Mouse (Mus musculus) kidney, postnatal 25 days (tissue): ENCODE data around the gene Map2k7.
A peak's percentile ranks its signal among the peaks of the same experiment; 100 is the strongest.

Experiments used
- DNase-seq, 2 experiments: peaks; one replicate each; pipeline ENCODE4 v3.0.0; 2021; ENCODE audit warnings: mixed read lengths in 2 of 2

The Map2k7 gene

GRCm38 (mm10) chr8:4259125-4259804, 20.7 kb downstream of the Map2k7 start, which contains the start of gene Ctxn1:
Gene Ctxn1 (minus strand): TSS chr8:4259274.
- DNase-seq = peak; percentile 98

DNA sequence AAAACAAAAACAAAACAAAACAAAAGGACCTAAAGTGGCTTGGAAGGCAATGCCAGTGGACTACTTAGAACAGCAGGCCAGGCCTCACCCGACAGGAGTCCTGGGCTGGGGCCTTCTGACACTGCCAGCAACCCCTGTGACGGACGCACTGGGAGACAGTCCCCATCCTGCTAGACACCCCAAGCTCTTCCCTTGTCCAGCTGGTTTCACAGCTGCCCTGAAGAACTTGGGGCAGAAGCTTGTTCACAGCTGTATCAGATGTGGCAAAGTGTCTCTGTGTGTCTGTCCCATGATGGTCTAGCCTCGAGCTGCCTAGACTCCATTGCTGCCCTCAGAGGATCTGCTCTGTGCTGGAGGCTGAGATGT, 21.2 kb downstream of the Map2k7 start:
- DNase-seq = no peak

DNA sequence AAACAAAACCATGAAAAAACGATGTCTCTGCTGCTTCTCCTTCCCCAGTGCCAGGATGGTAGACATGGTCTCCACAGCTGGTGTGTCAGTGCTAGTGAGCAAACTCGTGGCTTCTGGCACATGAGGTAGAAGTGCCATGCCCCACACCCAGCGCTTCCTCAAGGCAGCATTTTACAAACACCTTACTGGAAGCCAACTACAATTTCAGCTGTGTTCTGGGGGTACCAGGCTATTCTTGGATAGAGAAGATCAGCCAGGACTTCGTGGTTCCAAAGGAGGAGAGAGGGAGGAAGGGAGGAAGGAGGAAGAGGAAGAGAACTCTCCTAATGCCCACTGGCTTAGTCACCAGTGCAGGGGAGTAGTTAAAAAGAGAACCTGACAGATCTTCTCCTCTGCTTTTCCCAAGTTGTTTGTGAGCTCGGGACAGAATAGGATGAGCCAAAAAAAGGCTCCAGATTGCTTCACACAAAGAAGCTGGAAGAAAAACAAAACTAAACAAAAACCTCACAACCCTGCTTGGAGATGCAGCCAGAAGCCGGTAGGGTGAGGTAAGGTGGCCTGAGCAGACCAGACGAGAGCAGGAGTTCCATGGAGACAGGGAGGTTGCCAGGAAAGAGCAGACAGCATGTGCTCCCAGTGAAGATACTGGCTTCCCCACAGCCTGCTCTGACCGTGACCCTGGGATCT, 24.7 kb downstream of the Map2k7 start:
- DNase-seq = no peak

- DNase-seq = no peak
Measured at GRCm38 (mm10) chr8:4265160-4265914, 26.8 kb downstream of the Map2k7 start.

GRCm38 (mm10) chr8:4267627-4268026, 29.1 kb downstream of the Map2k7 start:
- no peak for DNase-seq

- no peak for DNase-seq
Measured at GRCm38 (mm10) chr8:4269609-4270008, 31.1 kb downstream of the Map2k7 start.

- peak; percentile 97 to 99 for DNase-seq
Measured at GRCm38 (mm10) chr8:4275275-4276110, 37.0 kb downstream of the Map2k7 start, which contains the start of gene Timm44. Gene Timm44 (minus strand): TSS chr8:4275913.

DNA sequence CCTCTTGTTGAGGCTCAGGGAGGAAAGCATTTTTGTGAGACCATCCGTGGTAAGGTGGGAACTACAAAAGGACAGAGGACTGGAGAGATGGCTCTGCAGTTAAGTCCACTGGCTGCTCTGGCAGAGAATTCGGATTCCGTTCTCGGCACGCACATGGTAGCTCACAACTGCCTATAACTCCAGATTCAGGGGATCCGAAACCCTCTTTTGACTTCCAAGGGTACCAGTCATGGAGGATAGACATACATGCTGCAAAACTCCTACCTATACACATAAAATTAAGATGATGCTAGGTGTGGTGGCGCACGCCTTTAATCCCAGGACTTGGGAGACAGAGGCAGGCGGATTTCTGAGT, 37.5 kb downstream of the Map2k7 start:
- DNase-seq = no peak

DNA sequence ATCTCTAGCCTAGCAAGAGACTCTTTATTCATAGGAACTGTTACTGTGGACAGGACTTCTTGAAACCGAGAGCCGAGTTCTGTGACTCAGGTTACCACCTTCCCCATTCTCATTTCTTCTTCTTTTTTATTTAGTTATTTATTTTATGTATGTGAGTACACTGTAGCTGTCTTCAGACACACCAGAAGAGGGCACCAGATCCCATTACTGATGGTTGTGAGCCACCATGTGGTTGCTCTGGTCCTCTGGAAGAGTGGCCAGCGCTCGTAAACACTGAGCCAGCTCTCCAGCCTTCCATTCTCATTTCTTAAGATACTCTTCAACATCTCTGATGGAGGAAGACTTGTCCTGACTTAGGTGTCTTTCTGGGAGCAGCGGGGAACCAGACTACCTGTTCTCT, 54.2 kb downstream of the Map2k7 start:
- no peak for DNase-seq
